8 mouse cellular contexts compared by ENCODE assay signal in the genomic region with DNA sequence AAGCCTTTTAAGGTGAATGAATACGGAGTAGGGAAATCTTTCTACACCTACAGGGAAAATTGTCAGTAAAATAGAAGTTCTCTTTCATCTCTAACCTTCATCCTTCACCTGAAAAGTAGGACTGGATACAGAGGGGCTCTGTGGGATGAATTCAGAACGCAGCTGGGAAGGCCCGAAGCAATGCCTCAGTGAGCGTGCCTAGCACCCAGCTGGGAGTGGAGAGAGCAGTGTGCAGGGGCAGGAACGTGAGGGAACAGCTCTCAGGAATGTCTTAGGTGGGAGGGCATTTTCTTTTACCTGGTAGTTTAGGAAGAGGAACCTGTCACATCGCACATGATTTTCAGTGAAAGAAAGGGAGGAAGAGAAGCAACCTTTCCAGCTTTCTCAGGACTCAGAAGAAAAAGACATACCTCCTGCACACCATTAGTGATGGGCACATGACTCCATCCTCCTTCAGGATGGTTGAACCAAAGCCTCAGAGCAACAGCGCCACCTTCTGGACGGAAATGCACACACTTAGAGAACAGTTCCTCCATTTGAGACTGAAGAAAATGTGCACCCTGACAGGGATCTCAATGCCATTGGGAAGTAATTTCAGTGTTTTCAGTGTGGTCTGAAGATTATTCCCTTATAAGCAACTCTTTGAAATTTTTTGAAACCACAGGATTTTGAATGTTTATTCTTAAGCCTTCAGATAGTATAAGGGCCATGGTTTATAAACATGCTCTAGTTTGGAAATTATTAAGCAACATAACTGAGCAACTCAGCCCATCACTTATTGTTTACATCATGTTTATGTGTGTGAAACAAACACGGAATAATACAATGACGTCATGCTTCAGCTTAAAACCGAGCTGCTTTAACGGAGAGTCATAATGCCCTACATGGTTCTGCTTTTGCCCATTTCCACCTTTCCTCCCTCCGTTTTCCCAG.
A peak's percentile ranks its signal among the peaks of the same experiment; 100 is the strongest.
DNase-seq lines count a peak whose midpoint lies in the region; ATAC-seq and TF ChIP-seq lines count a peak whose summit lies in the region.

No protein-coding gene starts in this region.

- H3K4me1 ChIP-seq in heart, embryonic 11.5 days (ENCODE audit: control insufficient read depth, insufficient read depth, low read length) = 0 out of 2 replicates have a peak, but pooled peaks cover 2% of the 10 kb centered on the region
- H3K4me1 ChIP-seq in midbrain, embryonic 12.5 days = no peaks in the 10 kb centered on the region

- TF ChIP-seq CTCF in gastrocnemius, adult 2 months (IDR thresholded peaks at IDR 0.05) = peak; percentile 88

- 30% methylated on average over 13 of the region's 13 CpGs for WGBS in heart, embryonic 11.5 days (ENCODE audit: insufficient replicate concordance)
- WGBS in midbrain, embryonic 12.5 days = 30% methylated on average over 13 of the region's 13 CpGs

- no peak overlapping the region for H3K9ac ChIP-seq in heart, embryonic 11.5 days (ENCODE audit: low read depth, low read length)
- no peak overlapping the region for H3K9ac ChIP-seq in midbrain, embryonic 12.5 days (replicated peaks)

- no peak overlapping the region for H3K4me2 ChIP-seq in heart, embryonic 11.5 days
- no peak overlapping the region for H3K4me2 ChIP-seq in midbrain, embryonic 12.5 days (replicated peaks)

- no peak for ATAC-seq in heart, embryonic 11.5 days (replicated peaks; ENCODE audit: insufficient number of reproducible peaks, low FRiP score, low TSS enrichment)
- peak; percentile 43 for ATAC-seq in inflammation-experienced regulatory T-cells, adult 6 months
- peak; percentile 82 for ATAC-seq in midbrain, embryonic 12.5 days (ENCODE audit: low FRiP score, low read depth)

- H3K27ac ChIP-seq in heart, embryonic 11.5 days (ENCODE audit: low read depth, low read length) = no peak overlapping the region
- H3K27ac ChIP-seq in gastrocnemius, adult 2 months = no peak overlapping the region
- H3K27ac ChIP-seq in midbrain, embryonic 12.5 days (replicated peaks) = no peak overlapping the region

- no peaks in the 10 kb centered on the region for H3K27me3 ChIP-seq in heart, embryonic 11.5 days (ENCODE audit: control insufficient read depth, insufficient read depth, low read length)
- no peaks in the 10 kb centered on the region for H3K27me3 ChIP-seq in midbrain, embryonic 12.5 days

- no peaks in the 10 kb centered on the region for H3K9me3 ChIP-seq in heart, embryonic 11.5 days (replicated peaks; ENCODE audit: control insufficient read depth, low read length)
- H3K9me3 ChIP-seq in midbrain, embryonic 12.5 days = no peaks in the 10 kb centered on the region

- H3K4me3 ChIP-seq in heart, embryonic 11.5 days (ENCODE audit: low read depth, low read length) = no peak overlapping the region
- H3K4me3 ChIP-seq in gastrocnemius, adult 2 months = no peak overlapping the region
- no peak overlapping the region for H3K4me3 ChIP-seq in midbrain, embryonic 12.5 days

- DNase-seq in heart, adult 18-20 months = peak; percentile 71 to 93
- DNase-seq in cerebellum, postnatal 36 days = peak; percentile 51 to 64
- peak; percentile 82 for DNase-seq in gastrocnemius, adult 2 months
- peak; percentile 60 to 83 for DNase-seq in left cerebral cortex, postnatal 10 days (ENCODE audit: extremely low spot score in 1 of 2, low spot score in 2 of 2)
- DNase-seq in spleen, postnatal 10 days (ENCODE audit: low spot score in 2 of 2) = peak; percentile 6 to 58

- intact Hi-C loops in gastrocnemius, adult 2 months (cut with DNase I) = loop anchor here (5.0 to 10.0 kb wide), 4 partner anchors 230 to 700 kb away; no protein-coding TSS in a partner anchor
- intact Hi-C loops in left cerebral cortex, postnatal 10 days (cut with DNase I) = loop anchor here (5.0 to 10.0 kb wide), 4 partner anchors 230 to 700 kb away; no protein-coding TSS in a partner anchor

- H3K36me3 ChIP-seq in heart, embryonic 11.5 days (ENCODE audit: control insufficient read depth, insufficient read depth, low read length) = no peaks in the 10 kb centered on the region
- H3K36me3 ChIP-seq in midbrain, embryonic 12.5 days = no peaks in the 10 kb centered on the region

Comparison
In these comparisons a context has a peak if more than half of its experiments do, and no peak if none do; other contexts are left out.
1. DNase-seq: peak in every context shown above with its lines; median percentile 82 in heart, adult 18-20 months; 82 in gastrocnemius, adult 2 months; 72 in left cerebral cortex, postnatal 10 days; 58 in cerebellum, postnatal 36 days; 32 in spleen, postnatal 10 days.